Mouse (Mus musculus): ENCODE measurements around the gene Smarcc2.
"Not testable (repeated sequence)": the region's sequence is repeated elsewhere in the genome, so short reads cannot be mapped to it uniquely, and the experiment has no call there.

Smarcc2 gene

DNA sequence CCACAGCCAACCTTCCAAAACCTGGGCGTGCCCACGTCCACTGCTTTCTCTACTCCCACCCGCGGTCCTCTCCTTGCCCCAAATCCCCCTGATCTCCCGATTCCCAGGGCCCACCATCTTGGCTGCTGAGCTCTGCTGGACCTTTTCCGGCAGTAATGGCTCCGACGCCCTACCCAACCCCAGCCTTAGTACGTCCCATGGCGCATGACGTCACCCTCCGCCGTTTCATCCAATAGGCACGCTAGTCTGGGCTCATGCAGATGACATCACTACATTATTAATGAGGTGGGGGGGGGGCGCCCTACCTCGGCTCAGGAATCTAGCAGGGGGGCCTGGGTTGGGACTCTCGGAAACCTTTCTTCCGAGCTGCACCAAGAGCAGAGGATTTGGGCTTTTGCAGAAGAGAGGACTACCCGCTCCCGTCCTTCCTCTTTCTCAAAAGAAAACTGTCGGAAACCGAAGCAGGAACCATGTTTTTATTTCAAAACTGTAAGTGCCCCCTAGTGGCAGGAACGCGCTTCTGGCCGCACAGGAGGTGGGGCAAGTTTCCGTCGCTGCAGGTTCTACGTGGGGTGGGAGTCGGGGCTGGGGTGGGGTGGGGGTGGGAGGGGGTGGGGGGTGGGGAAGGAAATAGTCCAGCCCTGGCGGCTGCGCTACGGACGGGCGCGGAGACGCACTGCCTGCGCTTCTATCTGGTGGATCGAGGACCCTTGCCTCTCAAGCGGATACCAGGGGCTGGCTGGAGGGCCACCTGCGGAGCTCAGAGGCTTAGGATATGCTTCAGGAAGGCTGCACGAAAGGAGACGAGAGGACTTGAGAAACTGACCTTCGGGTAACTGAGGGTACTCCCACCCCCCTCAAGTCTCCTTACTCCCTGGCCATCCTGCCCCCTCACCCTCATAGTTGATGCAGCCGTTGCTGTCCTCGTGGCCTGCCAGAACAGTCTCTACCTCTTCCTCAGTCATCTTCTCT lies 34.9 kb downstream of the Smarcc2 start, which contains the start of gene Myl6:
Gene Myl6, minus strand, starts transcription at position 451 of the 972 bp plus-strand sequence.
- peak; percentile 93 to 98 for DNase-seq (ENCODE audit: low spot score in 2 of 2)

DNA sequence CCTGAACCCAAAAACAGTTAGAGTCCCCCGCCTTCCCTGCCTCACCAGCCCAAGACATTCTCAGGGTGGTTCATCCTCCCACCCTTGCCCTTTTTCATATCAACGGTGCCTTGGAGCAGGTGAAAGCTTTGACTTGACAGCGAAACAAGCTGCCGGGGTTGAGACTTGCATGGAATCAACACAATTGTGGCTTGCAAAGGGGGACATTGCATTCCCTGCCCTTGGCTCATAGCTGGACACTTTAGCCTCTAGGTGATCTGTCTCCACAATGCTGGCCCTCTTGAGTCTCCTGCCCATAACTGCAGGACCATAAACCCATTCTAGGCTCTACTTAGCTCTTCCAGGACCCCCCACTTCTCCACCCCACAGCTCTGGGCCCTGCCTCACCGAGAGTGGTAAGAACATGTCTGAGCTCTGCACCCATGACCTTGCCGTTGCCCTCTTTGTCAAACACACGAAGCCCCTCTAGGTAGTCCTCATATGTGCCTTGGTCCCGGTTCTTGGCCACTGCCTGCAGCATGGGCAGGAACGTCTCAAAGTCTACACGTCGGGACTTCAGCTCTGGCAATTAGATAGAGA lies 35.7 kb downstream of the Smarcc2 start:
- no peak for DNase-seq (ENCODE audit: low spot score in 2 of 2)

DNA sequence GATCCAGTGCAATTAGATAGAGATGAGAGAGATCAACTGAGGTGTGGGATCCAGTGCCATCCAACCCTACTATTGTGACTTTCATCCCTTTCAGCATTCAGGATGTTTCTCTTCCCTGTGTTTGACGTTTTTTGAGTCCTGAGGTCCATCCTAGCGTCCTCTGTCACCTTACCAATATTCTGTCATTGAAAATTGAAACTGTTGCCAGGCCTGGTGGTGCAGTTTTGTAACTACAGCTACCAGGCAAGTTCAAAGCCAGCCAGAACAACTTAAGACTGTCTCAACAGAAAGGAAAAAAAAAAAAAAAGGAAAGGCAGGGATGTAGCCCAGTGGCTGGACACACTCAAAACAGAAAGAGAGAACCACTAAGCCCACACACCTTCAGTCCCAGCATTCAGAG lies 36.2 kb downstream of the Smarcc2 start:
- no peak for DNase-seq (ENCODE audit: low spot score in 2 of 2)

DNA sequence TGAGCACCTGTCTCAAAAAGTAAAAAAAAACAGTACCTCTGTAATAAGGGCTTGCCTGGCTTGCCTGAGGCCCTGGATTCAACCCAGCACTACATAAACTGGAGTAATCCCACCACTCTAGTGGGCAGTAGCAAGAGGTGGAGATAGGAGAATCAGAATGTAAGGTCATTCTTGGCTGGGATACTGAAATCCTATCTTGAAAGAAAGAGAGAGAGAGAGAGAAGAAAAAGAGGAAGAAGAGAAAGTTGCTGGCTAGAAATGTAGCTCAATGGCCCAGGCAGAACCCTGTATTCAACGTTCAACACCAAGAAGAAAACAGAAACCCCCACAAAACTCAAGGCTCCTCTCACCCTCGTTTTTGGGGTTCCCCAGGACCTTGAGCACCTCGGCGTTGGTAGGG lies 36.9 kb downstream of the Smarcc2 start:
- DNase-seq (ENCODE audit: low spot score in 2 of 2): no peak

DNA sequence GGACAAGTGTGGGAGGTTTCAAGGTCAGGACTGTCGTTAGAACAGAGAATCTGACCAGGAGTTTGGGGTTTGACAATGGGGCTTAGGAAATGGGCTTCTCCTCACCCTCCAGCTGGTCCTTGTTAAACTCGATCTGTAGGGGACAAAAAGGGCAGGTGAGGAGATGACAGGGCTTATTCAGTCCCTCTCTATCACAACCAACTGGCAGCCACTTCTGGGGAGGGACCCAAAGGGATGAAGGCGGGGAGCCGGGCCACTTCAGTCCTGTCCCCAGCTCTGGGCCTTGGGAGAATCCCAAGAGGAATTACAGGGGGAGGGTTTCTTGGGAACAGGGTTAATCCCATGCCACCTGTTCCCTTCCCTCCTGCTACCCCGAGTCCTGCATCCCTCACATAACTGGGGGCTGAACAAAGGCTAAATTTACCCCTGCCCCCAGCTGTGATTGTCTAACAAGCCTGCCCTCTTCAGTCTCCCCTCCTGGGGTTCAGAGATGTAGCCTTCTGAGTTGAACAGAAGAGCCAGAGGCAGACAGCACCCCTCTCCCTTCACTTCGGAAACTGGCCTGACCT lies 37.5 kb downstream of the Smarcc2 start:
- no peak for DNase-seq (ENCODE audit: low spot score in 2 of 2)

DNA sequence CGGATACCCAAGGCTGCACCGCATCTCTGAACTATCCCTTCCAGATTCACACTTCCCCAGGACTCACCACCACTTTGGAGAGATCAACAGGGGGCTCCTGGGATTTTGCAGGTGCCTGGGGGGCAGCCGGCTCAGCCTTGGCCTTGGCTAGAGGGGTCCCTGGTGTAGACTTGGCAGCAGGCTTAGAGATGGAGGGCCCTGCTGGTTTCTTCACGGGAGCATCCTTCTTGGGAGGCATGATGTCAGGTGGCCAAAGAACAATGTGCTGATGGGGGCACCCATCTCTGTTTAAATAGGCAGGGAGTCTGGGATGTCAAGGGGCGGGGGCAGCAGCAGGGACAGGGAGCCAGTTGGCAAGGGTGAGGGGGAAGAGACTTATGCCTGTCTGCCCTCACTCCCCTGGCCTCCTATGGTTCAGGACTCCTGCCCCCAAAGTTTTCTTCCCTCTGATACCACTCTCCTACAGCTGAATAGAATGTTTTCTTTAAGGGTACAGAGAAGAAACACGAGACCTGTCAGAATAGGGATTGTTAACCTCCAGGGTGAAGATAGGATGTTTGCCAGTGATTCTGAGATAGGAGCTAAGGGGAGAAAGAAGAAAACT lies 38.2 kb downstream of the Smarcc2 start:
- DNase-seq (ENCODE audit: low spot score in 2 of 2): no peak

DNA sequence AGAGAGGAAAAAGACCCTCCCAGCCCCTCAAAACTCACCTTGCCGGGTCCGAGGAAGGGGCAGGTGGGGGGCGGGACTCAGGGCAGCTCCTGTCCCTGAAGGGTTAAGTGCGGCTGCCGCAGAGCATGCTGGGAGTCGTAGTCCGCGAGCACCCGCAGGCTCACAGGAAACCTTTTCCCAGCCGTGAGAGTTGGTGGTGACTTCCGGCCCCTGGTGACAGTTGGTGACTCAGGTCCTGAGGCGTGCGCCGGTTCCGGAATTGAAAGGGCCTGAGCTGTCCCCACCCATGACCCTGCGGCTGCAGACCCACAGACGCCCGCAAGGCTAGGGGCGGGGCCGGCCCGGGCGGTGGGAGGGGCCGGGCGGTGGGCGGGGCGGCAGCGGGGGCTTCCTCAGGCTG lies 39.5 kb downstream of the Smarcc2 start, which contains the start of gene Myl6b:
Gene Myl6b, minus strand, starts transcription at position 96 of the 400 bp plus-strand sequence.
- peak; percentile 93 to 96 for DNase-seq (ENCODE audit: low spot score in 2 of 2)

DNA sequence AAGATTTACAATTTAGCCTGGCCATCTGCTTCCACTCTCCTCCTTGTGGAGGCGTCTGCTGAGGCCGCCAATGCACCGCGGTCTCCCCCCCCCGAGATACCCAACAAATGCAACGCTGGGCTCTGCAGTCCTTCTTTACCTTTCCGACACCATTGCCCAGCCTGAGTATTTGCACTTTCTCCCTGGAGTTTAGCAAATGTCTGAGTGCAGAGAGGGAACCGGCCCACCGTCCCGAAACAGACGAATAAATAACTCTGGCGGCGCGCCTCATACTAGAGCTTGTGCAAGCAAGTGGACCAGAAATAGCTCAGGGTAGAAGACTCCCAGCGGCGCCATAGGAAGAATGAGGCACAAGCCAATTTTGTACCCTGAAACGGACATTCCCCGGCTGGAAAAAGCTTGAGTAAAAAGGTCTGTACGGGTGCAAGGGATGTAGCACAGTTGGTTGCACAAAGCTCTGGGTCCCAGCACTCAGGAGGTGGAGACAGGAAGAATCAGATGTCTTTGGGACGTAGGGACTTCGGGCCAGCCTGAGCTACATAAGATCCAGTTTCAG lies 40.1 kb downstream of the Smarcc2 start:
- peak in 1 of 2 experiments; percentile 70 for DNase-seq (ENCODE audit: low spot score in 2 of 2)

DNA sequence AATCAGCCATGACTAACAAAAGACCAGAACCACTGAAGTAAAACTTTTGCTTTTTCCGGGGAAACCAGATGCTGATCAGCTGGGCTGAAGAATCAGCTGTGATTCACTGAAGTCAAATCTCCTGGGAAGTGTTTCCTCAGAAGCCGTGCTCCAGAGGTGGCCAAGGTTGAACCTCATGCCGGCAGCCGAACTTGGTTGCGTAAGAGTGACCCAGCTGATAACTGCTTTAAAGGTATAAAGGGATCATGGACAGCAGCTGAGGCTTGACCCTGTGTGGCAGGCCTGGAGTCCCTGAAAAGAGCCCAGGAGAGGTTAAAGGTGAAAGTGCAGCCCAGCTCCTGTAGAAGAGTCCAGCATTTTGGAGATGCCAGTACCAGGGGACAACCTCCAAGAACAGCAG lies 43.3 kb downstream of the Smarcc2 start:
- no peak for DNase-seq (ENCODE audit: low spot score in 2 of 2)

DNA sequence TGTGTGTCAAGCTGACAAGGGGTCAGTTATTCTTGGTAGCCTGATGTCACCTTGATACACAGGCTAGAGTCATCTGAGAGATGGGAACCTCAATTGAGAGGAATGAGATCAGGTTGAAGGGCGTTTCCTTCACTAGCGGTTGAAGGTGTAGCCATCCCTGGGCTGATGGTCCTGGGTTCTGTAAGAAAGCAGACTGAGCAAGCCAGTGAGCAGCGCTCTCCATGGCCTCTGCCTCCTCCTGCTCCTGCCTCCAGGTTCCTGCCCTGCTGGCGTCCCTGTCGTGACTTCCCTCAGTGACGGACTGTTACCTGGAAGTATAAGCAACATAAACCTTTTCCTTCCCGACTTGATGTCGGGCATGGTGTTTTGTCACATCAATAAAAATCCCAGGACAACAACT lies 44.5 kb downstream of the Smarcc2 start:
- no peak for DNase-seq (ENCODE audit: low spot score in 2 of 2)

DNA sequence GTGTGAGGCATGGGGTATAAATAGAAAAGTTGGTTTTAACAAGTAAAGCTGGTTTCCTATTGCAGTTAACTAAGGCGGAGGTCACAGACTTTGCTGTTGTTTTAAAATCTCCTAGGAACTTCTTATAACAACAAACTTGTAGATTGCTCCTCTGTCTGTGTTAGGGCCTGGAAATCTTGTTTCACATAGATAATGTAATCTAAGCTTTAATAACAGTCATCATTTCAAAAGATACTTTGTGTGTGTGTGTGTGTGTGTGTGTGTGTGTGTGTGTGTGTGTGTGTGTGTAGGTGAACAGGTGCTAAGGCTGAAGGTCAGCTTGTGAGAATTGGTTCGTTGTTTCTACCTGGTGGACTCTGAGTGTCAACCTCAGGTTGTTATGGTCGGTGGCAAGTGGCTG lies 45.0 kb downstream of the Smarcc2 start:
- no peak for DNase-seq (ENCODE audit: low spot score in 2 of 2)

DNA sequence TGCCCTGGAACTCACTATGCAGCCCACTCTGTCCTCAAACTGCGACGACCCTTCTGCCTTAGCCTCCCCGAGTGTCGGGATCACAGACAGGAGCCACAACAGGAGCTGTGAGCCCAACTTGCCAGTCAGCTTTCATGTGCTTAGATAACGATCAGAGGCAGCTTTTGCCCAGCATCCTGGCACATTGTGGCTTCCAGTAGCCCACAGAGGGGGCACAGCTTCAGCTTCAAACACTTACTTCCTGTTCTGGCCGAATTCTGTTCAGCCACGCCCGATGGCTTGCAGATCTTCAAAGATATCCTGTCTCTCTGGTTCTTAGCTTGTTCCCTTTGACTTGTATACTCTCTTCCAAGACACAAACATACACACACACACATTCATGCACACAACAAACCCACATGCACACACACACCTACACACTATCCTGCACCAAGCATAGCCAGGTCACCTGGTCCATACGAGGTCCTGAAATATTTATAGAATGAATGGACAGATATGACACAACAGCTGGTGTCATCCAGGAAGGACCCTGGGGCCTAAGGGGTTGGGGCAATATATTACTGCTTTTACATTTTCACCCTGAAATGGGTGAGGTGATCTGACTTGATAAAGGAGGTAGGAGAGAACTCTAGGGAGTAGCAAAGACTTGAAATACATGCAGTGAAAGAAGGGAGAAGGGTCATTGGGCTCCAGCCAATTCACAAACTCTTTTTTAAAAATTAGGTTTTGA lies 45.8 kb downstream of the Smarcc2 start:
- DNase-seq (ENCODE audit: low spot score in 2 of 2): no peak

DNA sequence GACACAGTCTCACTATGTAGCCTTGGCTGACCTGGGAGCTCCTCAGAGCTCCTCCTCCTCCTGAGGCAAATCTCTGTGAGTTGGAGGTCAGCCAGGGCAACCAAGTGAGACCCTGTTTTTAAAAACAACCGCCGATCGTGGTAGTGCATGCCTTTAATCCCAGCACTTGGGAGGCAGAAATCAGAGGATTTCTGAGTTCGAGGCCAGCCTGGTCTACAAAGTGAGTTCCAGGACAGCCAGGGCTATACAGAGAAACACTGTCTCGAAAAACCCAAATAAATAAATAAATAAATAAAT lies 46.3 kb downstream of the Smarcc2 start:
- DNase-seq (ENCODE audit: low spot score in 2 of 2): not testable (repeated sequence)

DNA sequence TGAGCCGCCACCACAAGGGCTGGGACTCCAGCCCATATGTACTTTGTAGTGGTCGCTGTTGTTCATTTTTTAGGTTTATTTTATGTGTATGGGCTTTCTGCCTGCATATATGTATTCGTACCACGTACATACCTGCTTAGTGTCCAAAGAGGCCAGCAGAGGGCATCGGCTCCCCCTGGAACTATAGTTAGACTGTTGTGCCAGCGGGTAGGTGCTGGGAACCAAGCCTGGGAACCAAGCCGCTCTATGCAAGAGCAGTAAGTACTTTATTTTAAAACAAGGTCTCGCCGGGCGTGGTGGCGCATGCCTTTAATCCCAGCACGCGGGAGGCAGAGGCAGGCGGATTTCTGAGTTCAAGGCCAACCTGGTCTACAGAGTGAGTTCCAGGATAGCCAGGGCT lies 46.9 kb downstream of the Smarcc2 start:
- no peak for DNase-seq (ENCODE audit: low spot score in 2 of 2)

DNA sequence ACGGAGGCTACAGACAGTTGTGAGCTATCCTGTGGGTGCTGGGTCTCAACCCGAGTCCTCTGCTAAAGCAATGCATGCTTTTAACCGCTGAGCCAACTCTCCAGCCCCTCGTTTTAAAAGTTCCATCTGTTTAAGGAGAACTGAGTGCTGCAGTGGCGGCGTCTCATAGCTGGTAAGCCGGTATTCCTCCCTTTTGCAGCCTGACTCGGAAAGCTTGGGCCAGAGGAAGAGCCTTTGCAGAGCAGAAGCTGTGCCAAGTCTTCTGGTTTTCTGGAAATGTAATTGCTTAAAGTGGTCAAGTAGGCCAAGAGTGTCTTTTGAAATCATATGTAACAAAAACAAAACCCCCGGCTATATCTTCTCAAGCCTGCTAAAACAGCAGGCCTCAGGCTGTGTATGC lies 49.2 kb downstream of the Smarcc2 start:
- no peak for DNase-seq (ENCODE audit: low spot score in 2 of 2)

DNA sequence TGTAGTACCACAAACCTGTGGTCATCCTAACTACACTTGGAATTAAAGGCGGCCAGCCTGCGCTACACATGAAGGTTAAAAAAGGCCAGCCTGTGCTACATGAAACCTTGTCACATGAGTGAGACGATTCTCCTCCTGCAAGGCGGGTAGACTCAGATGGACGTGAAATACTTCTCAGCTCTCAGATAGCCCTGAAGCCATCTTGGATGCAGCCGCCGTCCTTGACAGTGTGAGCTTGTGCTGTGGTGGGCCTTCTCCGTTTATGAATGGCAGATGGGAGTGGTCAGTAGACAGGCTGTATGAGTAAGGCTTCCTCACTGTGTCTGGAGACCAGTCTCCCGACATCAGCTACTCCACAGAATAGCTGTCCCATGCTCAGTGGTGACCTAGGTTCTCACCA lies 50.2 kb downstream of the Smarcc2 start:
- DNase-seq (ENCODE audit: low spot score in 2 of 2): no peak

DNA sequence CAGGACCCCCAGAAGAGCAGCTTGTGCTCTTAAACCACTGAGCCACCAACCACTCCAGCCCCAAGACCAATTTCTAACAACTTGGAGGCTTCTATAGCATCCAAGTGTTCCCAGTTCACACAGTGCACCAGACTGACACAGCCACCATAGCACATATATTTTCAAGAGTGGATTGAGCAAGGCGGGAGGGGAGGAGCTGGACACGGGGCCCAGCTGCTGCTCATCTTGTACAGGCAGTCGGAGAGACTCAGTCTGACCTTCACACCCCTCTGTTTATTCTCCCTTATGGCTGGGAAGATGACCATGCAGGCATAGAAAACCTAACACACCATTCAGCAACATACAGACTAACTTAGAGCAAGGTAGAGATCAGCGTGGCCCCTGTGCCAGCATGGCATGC lies 50.8 kb downstream of the Smarcc2 start:
- DNase-seq (ENCODE audit: low spot score in 2 of 2): no peak

DNA sequence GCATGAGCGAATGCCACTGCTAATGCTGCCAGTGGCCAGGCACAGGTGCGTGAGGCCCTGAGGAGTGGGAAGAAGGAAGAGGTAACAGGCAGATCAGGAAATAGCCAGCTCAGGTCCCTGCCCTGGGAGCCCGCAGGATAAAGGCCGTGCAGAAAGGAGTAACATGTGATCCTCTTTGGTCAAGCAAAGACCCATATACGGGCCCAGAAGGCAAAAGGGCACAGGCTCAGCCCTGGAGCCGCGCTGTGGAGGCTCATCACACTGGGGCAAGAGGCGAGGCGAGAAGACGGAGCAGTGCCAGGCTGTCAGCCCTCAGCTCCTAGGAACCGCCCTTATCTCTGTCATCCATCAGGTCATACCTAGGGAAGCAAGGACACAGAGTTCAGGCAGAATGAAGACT lies 51.3 kb downstream of the Smarcc2 start:
- DNase-seq (ENCODE audit: low spot score in 2 of 2): no peak

DNA sequence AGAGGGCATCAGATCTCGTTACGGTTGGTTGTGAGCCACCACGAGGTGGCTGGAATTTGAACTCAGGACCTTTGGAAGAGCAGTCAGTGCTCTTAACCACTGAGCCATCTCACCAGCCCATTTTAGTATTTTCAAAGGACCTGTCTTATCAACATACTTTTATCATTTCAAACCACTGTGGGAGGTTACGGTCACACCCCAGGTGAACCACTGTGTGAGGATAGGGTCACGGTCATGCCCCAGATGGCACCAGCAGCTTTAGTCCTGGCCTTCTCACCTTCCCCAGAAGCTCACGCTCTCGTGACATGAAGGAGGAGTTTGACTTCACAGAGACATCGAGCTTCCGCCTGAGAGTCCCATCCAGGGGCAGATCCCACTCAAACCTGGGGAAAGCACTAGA lies 52.1 kb downstream of the Smarcc2 start:
- no peak for DNase-seq (ENCODE audit: low spot score in 2 of 2)

DNA sequence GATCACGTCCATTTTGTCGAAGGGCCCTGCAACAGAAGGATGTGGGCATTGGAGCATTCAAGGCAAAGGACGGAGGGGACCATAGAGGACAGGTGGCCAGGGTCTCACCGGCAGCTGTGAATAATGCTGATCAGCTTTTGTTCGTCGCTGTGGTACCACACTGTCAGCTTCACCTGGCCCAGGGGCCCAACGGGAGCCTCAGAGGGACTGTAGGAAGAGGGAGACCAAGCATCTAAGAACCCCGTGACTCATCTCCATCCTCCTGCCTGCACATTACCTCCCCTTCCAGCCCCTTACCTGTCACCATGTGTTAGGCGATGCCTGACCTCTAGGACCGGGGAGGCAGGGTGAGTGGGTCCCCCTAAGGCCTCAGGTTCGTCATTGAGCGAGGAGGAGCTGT lies 52.7 kb downstream of the Smarcc2 start:
- DNase-seq (ENCODE audit: low spot score in 2 of 2): no peak

DNA sequence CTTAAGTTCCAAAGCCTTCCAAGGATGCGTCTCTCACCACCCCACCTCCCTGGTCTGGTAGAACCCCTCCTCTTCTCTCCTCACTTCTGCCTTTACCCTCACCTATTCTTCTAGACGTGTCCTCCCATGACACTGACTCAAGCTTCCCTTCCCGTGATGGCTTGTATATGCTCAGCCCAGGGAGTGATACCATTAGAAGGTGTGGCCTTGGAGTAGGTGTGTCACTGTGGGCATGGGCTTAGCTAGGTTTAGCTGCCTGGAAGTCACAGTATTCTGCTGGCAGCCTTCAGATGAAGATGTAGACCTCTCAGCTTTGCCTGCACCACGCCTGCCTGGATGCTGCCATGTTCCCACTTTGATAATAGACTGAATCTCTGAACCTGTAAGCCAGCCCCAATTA lies 56.0 kb downstream of the Smarcc2 start:
- no peak for DNase-seq (ENCODE audit: low spot score in 2 of 2)

DNA sequence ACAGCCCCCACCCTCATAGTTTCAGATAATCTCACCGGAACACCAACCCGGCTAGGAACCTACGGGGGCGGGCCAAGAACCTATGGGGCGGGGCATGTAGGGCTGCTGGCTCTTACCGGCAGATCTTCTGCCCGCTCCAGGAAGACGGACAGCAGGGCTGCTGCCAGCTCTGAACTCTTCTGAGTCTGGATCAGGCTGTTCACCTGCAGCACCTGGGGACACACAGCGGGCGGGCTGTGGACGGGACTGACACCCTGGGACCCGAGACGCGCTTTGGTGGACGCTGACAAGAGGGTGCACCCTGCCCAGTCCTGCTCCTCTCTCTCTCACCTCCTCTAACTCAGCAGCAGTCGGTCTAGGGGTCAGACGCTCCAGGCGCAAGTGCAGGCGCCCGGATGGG lies 57.0 kb downstream of the Smarcc2 start:
- no peak for DNase-seq (ENCODE audit: low spot score in 2 of 2)
